Mouse (Mus musculus) stomach, postnatal 0 days (tissue): ENCODE measurements around the gene Arsk. TPM values are rescaled to one million over a fixed set of nuclear protein-coding genes. Genes with fewer than 3 reads are reported as not detected.

Source experiments
- ATAC-seq: fragments of 200-750 bp; cut with Nextera tagmentation; 2 replicates; pipeline ENCODE4 v1.8.0; 2017; ENCODE audit not compliant: low FRiP score, low TSS enrichment
- DNase-seq: peaks from one replicate; pipeline ENCODE4 v3.0.0-alpha.2; 2016; ENCODE audit warnings: low spot score
- H3K27ac ChIP-seq: fragments of 300-500 bp; sonication (generic); replicated peaks from 2 replicates; pipeline ENCODE4 v1.5.1; 2014; ENCODE audit warnings: mild to moderate bottlenecking, control low read depth
- H3K27me3 ChIP-seq: fragments of 300-500 bp; sonication (generic); 2 replicates; pipeline ENCODE4 v1.6.1; 2014; ENCODE audit warnings: low read length; ENCODE audit not compliant: control insufficient read depth, insufficient read depth
- H3K36me3 ChIP-seq: fragments of 300-500 bp; sonication (generic); 2 replicates; pipeline ENCODE4 v1.6.1; 2014; ENCODE audit warnings: low read length, mixed read lengths; ENCODE audit not compliant: control insufficient read depth, insufficient read depth
- H3K4me1 ChIP-seq: fragments of 300-500 bp; sonication (generic); replicated peaks from 2 replicates; pipeline ENCODE4 v1.6.1; 2014; ENCODE audit warnings: antibody characterized with exemption; ENCODE audit not compliant: control insufficient read depth, insufficient read depth
- H3K4me2 ChIP-seq: fragments of 300-500 bp; sonication (generic); replicated peaks from 2 replicates; pipeline ENCODE4 v1.6.1; 2014; ENCODE audit warnings: low read depth, mild to moderate bottlenecking, control low read depth, moderate library complexity
- H3K4me3 ChIP-seq: fragments of 300-500 bp; sonication (generic); 2 replicates; pipeline ENCODE4 v1.5.1; 2014; ENCODE audit warnings: low read depth, low read length, control low read depth
- H3K9ac ChIP-seq: fragments of 300-500 bp; sonication (generic); 2 replicates; pipeline ENCODE4 v1.6.1; 2014; ENCODE audit warnings: mild to moderate bottlenecking, low read length, control low read depth, mixed read lengths
- H3K9me3 ChIP-seq: fragments of 300-500 bp; sonication (generic); 2 replicates; pipeline ENCODE4 v1.6.1; 2016; ENCODE audit warnings: low read length; ENCODE audit not compliant: control insufficient read depth
- CTCF ChIP-seq: IDR thresholded peaks from 2 replicates; pipeline ENCODE4 v1.5.1; 2016; ENCODE audit warnings: antibody characterized with exemption, low read depth, mild to moderate bottlenecking, moderate library complexity
- EP300 ChIP-seq: optimal IDR thresholded peaks from 2 replicates; pipeline ENCODE3; 2016; ENCODE audit warnings: antibody characterized with exemption
- WGBS: fragments of 180-500 bp; shearing (Covaris S2); extraction: QIAGEN DNeasy Blood & Tissue Kit; methylation state at CpG from one replicate; pipeline ENCODE4 v1.1.7; 2014; 5-methylcytosine and 5-hydroxymethylcytosine counted together
- polyA plus RNA-seq: library from polyadenylated mRNA; unstranded; fragments of >200 nt; fragmentation: Nextera tagmentation; extraction: Ambion mirVana; gene quantifications from 2 replicates; pipeline ENCODE4 v1.2.1, GENCODE M21; 2015

The Arsk gene
- polyA plus RNA-seq, 1 experiment from 2014 or later, result 4.0 TPM

- Histone ChIP-seq H3K9me3 (no peaks in the 10 kb centered on the region), H3K27me3 (no peaks in the 10 kb centered on the region), H3K9ac (peak within 1 kb of the TSS; percentile 86), H3K4me3 (peak within 1 kb of the TSS; percentile 66), H3K4me2 (peak within 1 kb of the TSS; percentile 54), H3K27ac (peak within 1 kb of the TSS; percentile 98), H3K36me3 (no peaks in the 10 kb centered on the region), H3K4me1 (no peaks in the 10 kb centered on the region)
- under 1% methylated on average over 50 of the region's 50 CpGs for WGBS
- DNase-seq (peak; percentile 98), ATAC-seq (peak; percentile 100)
- TF ChIP-seq CTCF (no peak), EP300 (no peak)
Measured at GRCm38 (mm10) chr13:76017974-76018843, 80.3 kb downstream of the Arsk start, which contains the start of gene Rfesd. Gene Rfesd (minus strand): TSS chr13:76018719.

- Histone ChIP-seq H3K4me1 (no peaks in the 10 kb centered on the region), H3K27ac (peak overlapping the region; percentile 98), H3K9ac (peak overlapping the region; percentile 86), H3K4me2 (peak overlapping the region; percentile 54), H3K27me3 (no peaks in the 10 kb centered on the region), H3K9me3 (no peaks in the 10 kb centered on the region), H3K36me3 (no peaks in the 10 kb centered on the region), H3K4me3 (peak overlapping the region; percentile 66)
- no peak for ATAC-seq
- no peak for DNase-seq
- WGBS, result 46% methylated on average over 4 of the region's 4 CpGs
- TF ChIP-seq CTCF (no peak), EP300 (no peak)
Measured at GRCm38 (mm10) chr13:76017465-76017864, 81.0 kb downstream of the Arsk start.

GRCm38 (mm10) chr13:76014511-76014910 lies 83.9 kb downstream of the Arsk start:
- no peak for TF ChIP-seq CTCF
- TF ChIP-seq EP300, result no peak
- H3K4me3 ChIP-seq, result no peak overlapping the region
- H3K27ac ChIP-seq, result no peak overlapping the region
- no peaks in the 10 kb centered on the region for H3K27me3 ChIP-seq
- DNase-seq, result no peak
- ATAC-seq, result no peak
- H3K4me1 ChIP-seq, result no peaks in the 10 kb centered on the region
- H3K9ac ChIP-seq, result no peak overlapping the region
- WGBS, result 57% methylated on average over 2 of the region's 2 CpGs
- no peak overlapping the region for H3K4me2 ChIP-seq
- no peaks in the 10 kb centered on the region for H3K9me3 ChIP-seq
- H3K36me3 ChIP-seq, result no peaks in the 10 kb centered on the region

Other genes with a start within 250 kb of the Arsk start
- gene Rhobtb3, start 154.7 kb downstream of the Arsk start, polyA plus RNA-seq, result 9.1 and 10.0 TPM in 2 replicates
- 0.30 and 0.42 TPM in 2 replicates for gene Spata9, start 131.5 kb downstream of the Arsk start, polyA plus RNA-seq
- gene Rfesd, start 79.9 kb downstream of the Arsk start, polyA plus RNA-seq, result 18.6 and 21.6 TPM in 2 replicates
- gene Gpr150, start 41.7 kb downstream of the Arsk start, polyA plus RNA-seq, result 0.12 and 0.18 TPM in 2 replicates
- 6.0 and 6.4 TPM in 2 replicates for gene Ttc37, start 74 bp upstream of the Arsk start, polyA plus RNA-seq
- gene Fam81b, start 206.4 kb upstream of the Arsk start, polyA plus RNA-seq, result not detected in 2 replicates